Mouse (Mus musculus): ENCODE data around the gene Actn2. TPM values are rescaled to one million over a fixed set of nuclear protein-coding genes. Genes with fewer than 3 reads are reported as not detected.
A peak's percentile ranks its signal among the peaks of the same experiment; 100 is the strongest.

Gene Actn2
- polyA plus RNA-seq, 2 experiments: 132 to 219 TPM

- DNase-seq (ENCODE audit: low spot score): no peak
- Histone ChIP-seq H3K9me3 (ENCODE audit: control insufficient read depth, low read length) (no peaks in the 10 kb centered on the region), H3K9ac (ENCODE audit: low read depth, low read length, severe bottlenecking) (no peak overlapping the region), H3K4me3 (replicated peaks; ENCODE audit: low read length) (no peak overlapping the region), H3K4me1 (ENCODE audit: control insufficient read depth, insufficient read depth, low read length) (no peaks in the 10 kb centered on the region), H3K27ac (replicated peaks; ENCODE audit: low read depth, low read length) (no peak overlapping the region), H3K4me2 (replicated peaks; ENCODE audit: low read depth, low read length, severe bottlenecking) (no peak overlapping the region), H3K36me3 (ENCODE audit: control insufficient read depth, insufficient read depth, low read length) (no peaks in the 10 kb centered on the region), H3K27me3 (ENCODE audit: control insufficient read depth, insufficient read depth, low read length) (no peaks in the 10 kb centered on the region)
- TF ChIP-seq POLR2A (IDR thresholded peaks at IDR 0.05; ENCODE audit: borderline replicate concordance, extremely low read depth, insufficient read depth, insufficient read length): no peak
- no peak for ATAC-seq (ENCODE audit: low FRiP score, low read depth)
- WGBS: 61% methylated on average over 6 of the region's 6 CpGs
Measured at GRCm38 (mm10) chr13:12297777-12298176, 42.8 kb downstream of the Actn2 start.

GRCm38 (mm10) chr13:12296701-12297100 lies 43.9 kb downstream of the Actn2 start:
- Histone ChIP-seq H3K4me3 (replicated peaks; ENCODE audit: low read length) (no peak overlapping the region), H3K36me3 (ENCODE audit: control insufficient read depth, insufficient read depth, low read length) (no peaks in the 10 kb centered on the region), H3K9ac (ENCODE audit: low read depth, low read length, severe bottlenecking) (no peak overlapping the region), H3K27ac (replicated peaks; ENCODE audit: low read depth, low read length) (no peak overlapping the region), H3K4me1 (ENCODE audit: control insufficient read depth, insufficient read depth, low read length) (no peaks in the 10 kb centered on the region), H3K27me3 (ENCODE audit: control insufficient read depth, insufficient read depth, low read length) (no peaks in the 10 kb centered on the region), H3K9me3 (ENCODE audit: control insufficient read depth, low read length) (no peaks in the 10 kb centered on the region), H3K4me2 (replicated peaks; ENCODE audit: low read depth, low read length, severe bottlenecking) (no peak overlapping the region)
- 90% methylated on average over 3 of the region's 3 CpGs for WGBS
- ATAC-seq (ENCODE audit: low FRiP score, low read depth) (peak; percentile 43), DNase-seq (ENCODE audit: low spot score) (peak; percentile 76)
- TF ChIP-seq POLR2A (IDR thresholded peaks at IDR 0.05; ENCODE audit: borderline replicate concordance, extremely low read depth, insufficient read depth, insufficient read length): no peak

GRCm38 (mm10) chr13:12293810-12294209 lies 46.8 kb downstream of the Actn2 start:
- ATAC-seq (ENCODE audit: low FRiP score, low read depth): no peak
- Histone ChIP-seq H3K4me2 (replicated peaks; ENCODE audit: low read depth, low read length, severe bottlenecking) (no peak overlapping the region), H3K9ac (ENCODE audit: low read depth, low read length, severe bottlenecking) (no peak overlapping the region), H3K36me3 (ENCODE audit: control insufficient read depth, insufficient read depth, low read length) (no peaks in the 10 kb centered on the region), H3K27ac (replicated peaks; ENCODE audit: low read depth, low read length) (no peak overlapping the region), H3K4me3 (replicated peaks; ENCODE audit: low read length) (no peak overlapping the region), H3K9me3 (ENCODE audit: control insufficient read depth, low read length) (no peaks in the 10 kb centered on the region), H3K4me1 (ENCODE audit: control insufficient read depth, insufficient read depth, low read length) (no peaks in the 10 kb centered on the region), H3K27me3 (ENCODE audit: control insufficient read depth, insufficient read depth, low read length) (no peaks in the 10 kb centered on the region)
- 67% methylated on average over 7 of the region's 7 CpGs for WGBS
- DNase-seq (ENCODE audit: low spot score): no peak
- TF ChIP-seq POLR2A (IDR thresholded peaks at IDR 0.05; ENCODE audit: borderline replicate concordance, extremely low read depth, insufficient read depth, insufficient read length): no peak

GRCm38 (mm10) chr13:12290700-12291099 lies 49.9 kb downstream of the Actn2 start:
- 77% methylated on average over 7 of the region's 7 CpGs for WGBS
- TF ChIP-seq POLR2A (IDR thresholded peaks at IDR 0.05; ENCODE audit: borderline replicate concordance, extremely low read depth, insufficient read depth, insufficient read length): no peak
- H3K9ac ChIP-seq (ENCODE audit: low read depth, low read length, severe bottlenecking): no peak overlapping the region
- H3K36me3 ChIP-seq (ENCODE audit: control insufficient read depth, insufficient read depth, low read length): no peaks in the 10 kb centered on the region
- DNase-seq (ENCODE audit: low spot score) (no peak), ATAC-seq (ENCODE audit: low FRiP score, low read depth) (no peak)
- no peaks in the 10 kb centered on the region for H3K27me3 ChIP-seq (ENCODE audit: control insufficient read depth, insufficient read depth, low read length)
- H3K27ac ChIP-seq (replicated peaks; ENCODE audit: low read depth, low read length): no peak overlapping the region
- no peak overlapping the region for H3K4me3 ChIP-seq (replicated peaks; ENCODE audit: low read length)
- H3K9me3 ChIP-seq (ENCODE audit: control insufficient read depth, low read length): no peaks in the 10 kb centered on the region
- no peak overlapping the region for H3K4me2 ChIP-seq (replicated peaks; ENCODE audit: low read depth, low read length, severe bottlenecking)
- H3K4me1 ChIP-seq (ENCODE audit: control insufficient read depth, insufficient read depth, low read length): no peaks in the 10 kb centered on the region

GRCm38 (mm10) chr13:12284528-12284927 lies 56.0 kb downstream of the Actn2 start:
- 84% methylated on average over 11 of the region's 11 CpGs for WGBS
- no peak overlapping the region for H3K4me2 ChIP-seq (replicated peaks; ENCODE audit: low read depth, low read length, severe bottlenecking)

GRCm38 (mm10) chr13:12283826-12284225 lies 56.7 kb downstream of the Actn2 start:
- no peak for ATAC-seq (ENCODE audit: low FRiP score, low read depth)
- TF ChIP-seq POLR2A (IDR thresholded peaks at IDR 0.05; ENCODE audit: borderline replicate concordance, extremely low read depth, insufficient read depth, insufficient read length): no peak
- no peak for DNase-seq (ENCODE audit: low spot score)
- H3K4me1 ChIP-seq (ENCODE audit: control insufficient read depth, insufficient read depth, low read length): no peaks in the 10 kb centered on the region
- H3K4me2 ChIP-seq (replicated peaks; ENCODE audit: low read depth, low read length, severe bottlenecking): no peak overlapping the region
- H3K9ac ChIP-seq (ENCODE audit: low read depth, low read length, severe bottlenecking): no peak overlapping the region
- H3K27me3 ChIP-seq (ENCODE audit: control insufficient read depth, insufficient read depth, low read length): no peaks in the 10 kb centered on the region
- H3K36me3 ChIP-seq (ENCODE audit: control insufficient read depth, insufficient read depth, low read length): no peaks in the 10 kb centered on the region
- no peak overlapping the region for H3K27ac ChIP-seq (replicated peaks; ENCODE audit: low read depth, low read length)
- WGBS: 89% methylated on average over 3 of the region's 3 CpGs
- no peak overlapping the region for H3K4me3 ChIP-seq (replicated peaks; ENCODE audit: low read length)
- H3K9me3 ChIP-seq (ENCODE audit: control insufficient read depth, low read length): no peaks in the 10 kb centered on the region

More at GRCm38 (mm10) chr13:12284528-12284927, 56.0 kb downstream of the Actn2 start:
- H3K9me3 ChIP-seq (ENCODE audit: control insufficient read depth, low read length): no peaks in the 10 kb centered on the region
- no peak overlapping the region for H3K27ac ChIP-seq (replicated peaks; ENCODE audit: low read depth, low read length)
- ATAC-seq (ENCODE audit: low FRiP score, low read depth) (no peak), DNase-seq (ENCODE audit: low spot score) (no peak)
- TF ChIP-seq POLR2A (IDR thresholded peaks at IDR 0.05; ENCODE audit: borderline replicate concordance, extremely low read depth, insufficient read depth, insufficient read length): no peak
- H3K27me3 ChIP-seq (ENCODE audit: control insufficient read depth, insufficient read depth, low read length): no peaks in the 10 kb centered on the region
- H3K4me3 ChIP-seq (replicated peaks; ENCODE audit: low read length): no peak overlapping the region
- no peaks in the 10 kb centered on the region for H3K36me3 ChIP-seq (ENCODE audit: control insufficient read depth, insufficient read depth, low read length)
- no peak overlapping the region for H3K9ac ChIP-seq (ENCODE audit: low read depth, low read length, severe bottlenecking)
- no peaks in the 10 kb centered on the region for H3K4me1 ChIP-seq (ENCODE audit: control insufficient read depth, insufficient read depth, low read length)

Data from limb, embryonic 14.5 days (tissue).